Mouse (Mus musculus) Muller cell, postnatal 12 days (primary cell): ENCODE data around the gene Zcwpw1.

Experiments
- DNase-seq: peaks from one replicate; pipeline ENCODE4 v3.0.0-alpha.2; 2015; ENCODE audit errors: inconsistent ontology term

Gene Zcwpw1

DNA sequence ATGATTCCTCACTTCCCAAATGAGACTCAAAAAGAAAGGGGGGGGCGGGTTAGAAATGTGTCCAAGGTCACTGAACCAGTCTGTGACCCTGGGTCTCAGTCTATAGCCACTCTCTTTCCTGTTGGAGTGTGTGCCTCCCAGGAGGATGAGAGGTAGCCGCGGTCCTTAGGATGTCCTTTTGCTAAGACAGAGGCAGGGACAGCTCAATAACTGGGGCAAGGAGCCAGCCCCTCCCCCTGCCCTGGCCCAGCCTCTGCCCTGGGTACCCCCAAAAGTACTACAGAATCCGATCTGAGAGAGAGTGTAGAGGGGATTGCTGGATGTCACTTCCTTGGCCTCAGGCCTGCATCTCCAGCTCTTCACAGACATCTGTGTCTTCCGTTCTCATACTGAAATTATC, 32.2 kb upstream of the Zcwpw1 start:
- DNase-seq: no peak

DNA sequence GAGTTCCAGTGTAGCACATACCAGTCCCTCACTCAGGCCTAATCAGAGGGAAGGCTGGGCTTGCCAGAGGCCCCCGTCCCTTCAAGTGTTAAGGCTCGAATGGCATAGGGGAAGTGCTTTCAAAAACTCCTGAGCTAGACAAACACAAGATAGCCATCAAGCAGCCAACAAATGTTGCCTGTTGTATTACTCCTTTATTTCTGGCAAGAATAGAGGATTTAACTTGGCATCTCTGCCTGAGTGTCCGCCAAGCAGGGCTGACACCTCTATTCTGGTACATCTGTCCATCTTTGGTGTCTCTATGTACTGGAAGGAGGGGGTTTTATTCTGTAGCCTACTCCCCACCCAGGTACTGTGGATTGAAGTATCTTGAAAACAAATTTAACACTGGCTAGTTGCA, 31.5 kb upstream of the Zcwpw1 start:
- no peak for DNase-seq

DNA sequence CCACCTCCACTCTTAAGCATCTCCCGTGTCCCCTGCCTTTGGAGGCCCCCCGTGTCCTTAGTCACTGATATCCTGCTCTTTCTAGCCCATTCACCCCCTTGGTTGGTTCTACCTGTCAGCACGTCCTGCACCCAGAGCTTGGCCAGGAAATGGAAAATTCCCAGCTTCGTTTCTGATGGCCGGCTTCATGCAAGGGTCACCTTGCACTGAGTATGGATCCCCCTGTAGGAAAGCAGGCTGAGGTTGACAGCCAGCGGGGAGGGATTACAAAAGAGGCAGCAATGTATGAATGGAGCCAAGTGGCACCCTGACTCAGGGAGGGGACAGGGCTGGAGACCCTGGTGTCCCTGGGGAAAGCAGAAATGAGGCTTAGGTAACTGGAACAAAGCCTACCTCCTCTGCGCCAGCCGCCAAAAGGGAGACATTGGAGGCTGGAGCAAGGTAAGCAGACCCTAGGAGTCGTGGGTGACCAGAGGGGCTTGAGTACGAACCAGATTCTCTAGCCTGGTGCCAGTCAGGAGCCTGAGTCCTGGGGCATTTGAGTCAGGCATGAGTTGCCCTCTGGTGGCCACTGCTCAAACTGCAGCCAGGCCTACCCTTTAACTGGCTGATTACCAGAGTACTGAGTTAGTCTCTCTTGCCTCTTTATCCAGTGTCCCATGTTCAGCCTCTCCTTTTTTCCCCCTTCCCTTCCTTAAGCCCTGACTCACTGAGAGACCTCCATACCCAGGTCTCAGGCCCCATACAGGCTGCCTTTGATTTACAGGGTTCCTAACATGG, 30.5 kb upstream of the Zcwpw1 start:
- DNase-seq: peak; percentile 80

DNA sequence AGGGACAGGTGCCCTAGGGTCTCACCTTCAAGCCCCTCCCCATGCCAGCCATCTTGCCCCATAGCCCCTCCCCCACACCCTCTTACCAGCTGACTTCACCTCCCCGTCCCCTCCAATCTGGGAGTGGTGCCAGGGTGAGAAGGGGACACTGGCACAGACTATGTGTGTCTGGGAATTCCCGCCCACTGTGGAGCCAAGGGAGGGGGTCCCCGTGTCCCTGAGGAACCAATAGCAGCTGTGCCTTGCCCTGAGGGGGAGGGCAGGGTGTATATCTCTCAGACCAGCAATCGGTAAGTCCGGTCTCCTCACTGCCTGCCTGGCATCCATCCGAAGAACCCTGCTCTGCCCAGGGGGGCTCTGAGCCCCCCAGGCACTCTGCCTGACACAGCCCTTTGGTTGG, 29.7 kb upstream of the Zcwpw1 start:
- DNase-seq: peak; percentile 87

DNA sequence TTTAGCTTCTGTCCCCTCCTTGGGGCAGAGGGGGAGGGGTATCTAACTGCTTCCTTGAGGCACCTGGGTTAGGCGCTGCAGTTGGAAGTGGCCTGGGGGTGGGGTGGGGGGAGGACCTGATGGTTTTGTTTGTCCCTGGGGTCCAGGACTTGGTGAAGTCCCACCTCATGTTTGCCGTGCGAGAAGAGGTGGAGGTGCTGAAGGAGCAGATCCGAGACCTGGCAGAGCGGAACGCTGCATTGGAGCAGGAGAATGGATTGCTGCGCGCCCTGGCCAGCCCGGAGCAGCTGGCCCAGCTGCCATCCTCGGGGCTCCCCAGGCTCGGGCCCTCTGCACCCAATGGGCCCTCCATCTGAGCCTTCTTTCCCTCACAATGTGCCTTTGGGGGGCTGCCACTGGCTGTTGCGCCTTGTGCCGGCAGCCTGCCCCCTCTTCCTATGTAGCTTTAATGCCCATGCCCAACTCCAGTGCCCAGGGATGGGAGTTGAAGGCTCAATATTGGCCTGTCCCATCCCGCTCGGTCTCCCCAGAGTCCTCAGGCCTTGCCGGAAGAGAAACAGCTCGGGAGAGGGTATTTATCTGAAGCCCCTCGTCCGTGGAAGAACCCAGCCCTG, 28.6 kb upstream of the Zcwpw1 start:
- no peak for DNase-seq

DNA sequence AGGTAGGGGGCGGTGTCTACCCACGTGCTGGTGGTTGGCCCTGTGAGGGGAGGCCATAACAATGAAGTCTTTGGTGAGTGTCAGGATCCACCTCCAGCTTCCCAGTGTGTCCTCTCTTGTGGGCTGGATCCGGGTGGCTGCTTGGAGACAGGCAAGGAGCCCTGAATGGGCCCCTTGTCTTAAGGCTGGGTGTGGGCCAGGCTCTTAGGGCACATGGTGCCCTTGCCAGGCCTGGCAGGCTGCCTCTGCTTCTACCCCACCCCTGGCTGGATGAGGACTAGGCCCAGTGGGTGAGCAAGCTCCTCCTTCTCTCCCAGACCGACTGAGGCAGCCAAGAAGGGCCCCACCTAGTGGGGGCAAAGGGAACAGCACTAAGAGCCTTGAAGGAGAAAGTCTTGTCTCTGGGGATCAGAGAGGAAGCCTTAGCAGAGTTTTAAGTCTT, 27.6 kb upstream of the Zcwpw1 start:
- peak; percentile 98 for DNase-seq

DNA sequence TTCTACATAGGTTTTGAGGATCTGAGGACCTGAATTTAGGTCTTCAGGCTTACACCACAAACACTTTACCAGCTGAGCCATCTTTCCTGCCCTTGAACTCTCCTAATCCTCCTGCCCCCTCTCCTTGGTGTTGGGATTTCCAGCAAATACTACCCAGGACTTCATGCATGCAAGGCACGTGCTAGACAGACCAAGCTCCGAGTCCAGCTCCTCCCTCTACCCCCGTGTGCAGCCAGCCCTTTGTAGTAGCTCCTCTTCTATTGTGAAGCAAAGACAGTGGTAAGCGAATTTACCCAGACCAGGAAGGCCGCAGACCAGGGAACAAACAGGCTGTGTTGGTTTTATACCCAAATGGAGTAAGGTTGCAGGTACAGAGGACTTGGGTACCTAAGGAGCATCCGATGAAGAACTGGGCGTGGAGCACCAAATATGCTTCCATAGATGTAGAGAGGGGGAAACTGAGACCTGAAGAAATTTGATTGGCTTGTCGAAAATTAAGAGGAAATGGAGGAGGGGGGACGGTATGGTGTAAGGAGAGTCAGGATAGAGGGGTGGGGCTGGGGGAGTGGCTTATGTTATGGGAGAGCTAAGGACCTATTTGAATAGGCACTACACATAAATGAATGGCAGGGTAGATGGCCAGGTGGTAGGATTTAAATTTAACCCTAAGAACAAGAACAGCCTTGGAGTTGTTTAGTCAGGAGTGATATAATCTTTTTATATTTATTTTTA, 22.8 kb upstream of the Zcwpw1 start:
- DNase-seq: no peak

DNA sequence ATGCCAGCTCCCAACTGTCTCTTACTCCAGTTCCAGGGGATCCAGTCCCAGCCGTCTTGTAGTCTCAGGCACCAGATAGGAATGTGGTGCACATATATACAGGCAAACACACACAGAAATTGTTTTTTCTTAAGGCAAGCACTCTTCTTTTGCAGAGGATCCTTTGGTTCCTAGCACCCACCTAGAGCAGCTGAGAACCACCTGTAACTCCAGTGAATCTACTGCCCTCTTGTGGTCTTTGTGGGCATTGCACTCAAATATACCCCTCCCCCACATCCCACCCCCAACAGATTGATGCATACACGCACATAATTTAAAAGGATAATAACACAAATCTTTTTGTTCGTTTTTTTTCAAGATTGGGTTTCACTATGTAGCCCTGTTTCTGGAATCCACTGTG, 21.3 kb upstream of the Zcwpw1 start:
- no peak for DNase-seq

DNA sequence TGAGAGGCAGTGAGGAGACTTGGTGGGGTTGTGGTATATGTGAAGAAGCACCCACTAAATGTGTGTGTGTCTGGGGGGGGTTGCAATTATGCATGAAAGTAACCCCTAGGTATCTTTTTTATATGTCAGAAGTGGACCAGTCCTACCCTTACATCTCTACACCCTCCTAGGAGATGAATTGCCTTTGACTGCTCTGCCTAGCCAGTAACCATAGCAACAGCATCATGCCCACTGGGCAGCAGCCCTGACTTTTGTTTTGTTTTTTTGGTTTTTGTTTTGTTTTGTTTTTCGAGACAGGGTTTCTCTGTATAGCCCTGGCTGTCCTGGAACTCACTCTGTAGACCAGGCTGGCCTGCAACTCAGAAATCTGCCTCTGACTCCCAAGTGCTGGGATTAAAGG, 19.1 kb upstream of the Zcwpw1 start:
- no peak for DNase-seq

DNA sequence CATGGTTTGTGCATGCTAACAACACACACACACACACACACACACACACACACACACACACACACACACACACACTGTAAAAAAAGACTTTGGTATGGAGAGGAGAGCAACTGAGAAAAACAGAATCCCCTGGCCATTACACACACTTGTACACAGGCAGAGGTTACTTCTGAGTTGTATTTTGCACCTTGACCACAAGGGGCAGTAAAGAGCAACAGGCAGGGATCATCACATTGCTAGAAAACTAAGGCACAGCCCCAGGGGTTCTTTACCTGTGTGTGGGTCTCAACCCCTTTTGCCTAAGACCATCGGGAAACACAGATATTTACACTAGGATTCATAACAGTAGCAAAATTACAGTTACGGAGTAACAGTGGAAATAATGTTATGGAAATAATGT, 16.9 kb upstream of the Zcwpw1 start:
- no peak for DNase-seq

DNA sequence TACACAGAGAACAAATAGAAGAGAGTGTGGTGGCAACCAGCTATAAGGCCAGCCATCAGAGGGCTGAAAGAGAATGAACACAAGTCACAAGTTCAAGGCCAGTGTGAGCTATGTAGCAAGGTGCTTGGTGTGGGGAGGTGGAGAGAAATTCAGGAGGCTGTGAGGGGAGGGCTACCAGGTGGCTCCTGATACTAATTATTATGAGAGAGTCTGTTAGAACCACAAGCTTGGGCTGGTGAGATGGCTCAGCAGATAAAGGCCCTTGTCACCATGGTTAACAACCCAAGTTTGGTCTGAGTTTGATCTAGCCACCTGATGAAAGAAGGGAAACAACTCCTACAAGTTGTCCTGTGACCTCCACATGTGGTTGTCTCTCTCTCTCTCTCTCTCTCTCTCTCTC, 14.8 kb upstream of the Zcwpw1 start:
- no peak for DNase-seq

DNA sequence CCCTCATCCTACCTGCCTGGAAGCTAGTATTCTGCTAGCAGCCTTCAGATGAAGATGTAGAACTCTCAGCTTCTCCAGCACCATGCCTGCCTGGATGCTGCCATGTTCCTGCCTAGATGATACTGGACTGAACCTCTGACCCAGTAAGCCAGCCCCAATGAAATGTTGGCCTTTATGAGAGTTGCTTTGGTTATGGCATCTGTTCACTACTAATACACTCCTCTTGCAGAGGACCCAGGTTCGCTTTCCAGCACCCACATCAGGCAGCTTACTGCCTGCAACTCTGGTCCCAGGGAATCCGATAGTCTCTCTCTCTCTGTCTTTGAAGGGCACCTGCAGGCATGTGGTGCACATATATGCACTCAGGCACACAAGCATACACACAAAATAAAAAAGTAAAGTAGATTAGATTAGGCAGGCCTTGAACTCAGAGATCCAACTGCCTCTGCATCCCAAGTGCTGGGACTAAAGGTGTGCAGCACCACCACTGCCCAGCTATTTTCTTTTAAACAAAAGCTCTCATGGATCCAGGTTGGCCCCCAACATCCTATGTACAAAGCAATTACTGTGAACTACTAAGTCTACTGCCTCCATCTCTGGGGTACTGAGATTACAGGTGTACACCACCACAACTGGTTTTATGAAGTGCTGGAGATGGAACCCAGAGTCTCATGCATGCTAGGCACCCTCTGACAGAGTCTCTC, 11.9 kb upstream of the Zcwpw1 start:
- no peak for DNase-seq

DNA sequence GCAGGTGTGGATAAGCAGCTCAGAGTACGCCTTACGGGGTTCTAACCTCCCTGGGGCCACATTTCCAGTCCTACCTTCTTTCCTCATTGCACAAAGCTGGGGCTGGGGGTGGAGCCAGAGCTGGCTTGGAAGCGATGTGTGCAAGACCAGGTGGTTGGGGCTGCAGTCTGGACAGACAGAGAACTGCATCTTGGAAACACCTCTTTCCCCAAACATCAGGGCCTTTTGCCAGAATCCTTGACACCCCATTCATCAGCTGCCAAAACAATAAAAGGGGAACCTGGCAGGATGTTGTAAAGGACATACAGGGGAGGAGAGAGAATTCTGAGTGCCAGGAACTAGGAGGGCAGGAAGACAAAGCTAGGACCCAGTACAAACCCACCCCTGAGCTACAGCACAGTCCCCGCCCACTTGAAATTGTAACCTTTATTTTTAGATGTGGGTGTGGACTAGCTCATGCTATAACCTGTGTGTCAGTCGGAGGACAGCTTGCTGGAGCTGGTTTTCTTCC, 11.1 kb upstream of the Zcwpw1 start:
- DNase-seq: no peak

DNA sequence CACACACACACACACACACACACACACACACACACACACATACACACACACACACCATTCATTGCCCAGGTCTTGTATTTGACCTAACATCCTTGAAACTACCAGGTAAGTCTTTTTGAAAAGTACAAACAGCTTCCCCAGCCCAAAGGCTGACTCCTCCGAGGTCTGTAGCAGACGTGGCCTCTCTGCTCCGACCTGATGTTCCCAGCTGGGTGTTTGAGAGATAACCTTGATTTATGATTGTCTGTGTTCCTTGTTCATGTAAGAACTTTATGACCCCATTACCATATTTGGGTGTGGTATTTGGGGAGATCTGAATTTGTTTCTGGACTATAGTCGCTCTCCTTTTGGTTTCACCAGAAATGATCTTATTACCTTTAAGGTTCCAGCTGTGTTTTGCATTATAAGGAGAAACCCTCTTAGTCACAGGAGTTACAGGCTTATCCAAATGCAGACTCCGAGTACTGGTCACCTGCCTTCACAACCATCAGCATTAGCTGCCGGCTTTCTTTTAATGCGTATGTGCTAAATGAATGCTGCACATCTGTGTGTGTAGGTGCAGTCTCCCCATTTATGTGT, 10.2 kb upstream of the Zcwpw1 start:
- DNase-seq: no peak

DNA sequence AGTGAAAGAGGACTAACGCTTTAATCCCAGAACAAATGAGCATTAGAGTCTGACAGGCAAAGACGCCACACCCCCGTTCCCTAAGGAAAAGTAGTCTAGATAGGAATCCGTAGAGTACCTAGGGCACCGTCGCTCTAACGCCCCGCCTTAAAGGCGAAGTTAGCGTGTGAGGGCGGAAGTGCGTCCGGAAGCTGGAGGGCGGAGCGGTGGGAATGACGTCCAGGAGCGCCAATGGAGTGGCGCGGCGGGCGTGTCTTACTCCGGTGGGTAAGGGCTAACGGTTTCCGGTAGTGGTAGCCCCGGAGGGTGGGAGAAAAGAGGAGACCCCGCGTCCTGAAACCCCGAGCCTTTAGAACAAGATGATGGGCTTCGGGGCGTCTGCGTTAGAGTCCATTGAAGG, 9.0 kb upstream of the Zcwpw1 start, which contains the start of gene Ppp1r35:
TSS of gene Ppp1r35 (plus strand) at position 215 of the 400 bp plus-strand sequence.
- peak; percentile 97 for DNase-seq

DNA sequence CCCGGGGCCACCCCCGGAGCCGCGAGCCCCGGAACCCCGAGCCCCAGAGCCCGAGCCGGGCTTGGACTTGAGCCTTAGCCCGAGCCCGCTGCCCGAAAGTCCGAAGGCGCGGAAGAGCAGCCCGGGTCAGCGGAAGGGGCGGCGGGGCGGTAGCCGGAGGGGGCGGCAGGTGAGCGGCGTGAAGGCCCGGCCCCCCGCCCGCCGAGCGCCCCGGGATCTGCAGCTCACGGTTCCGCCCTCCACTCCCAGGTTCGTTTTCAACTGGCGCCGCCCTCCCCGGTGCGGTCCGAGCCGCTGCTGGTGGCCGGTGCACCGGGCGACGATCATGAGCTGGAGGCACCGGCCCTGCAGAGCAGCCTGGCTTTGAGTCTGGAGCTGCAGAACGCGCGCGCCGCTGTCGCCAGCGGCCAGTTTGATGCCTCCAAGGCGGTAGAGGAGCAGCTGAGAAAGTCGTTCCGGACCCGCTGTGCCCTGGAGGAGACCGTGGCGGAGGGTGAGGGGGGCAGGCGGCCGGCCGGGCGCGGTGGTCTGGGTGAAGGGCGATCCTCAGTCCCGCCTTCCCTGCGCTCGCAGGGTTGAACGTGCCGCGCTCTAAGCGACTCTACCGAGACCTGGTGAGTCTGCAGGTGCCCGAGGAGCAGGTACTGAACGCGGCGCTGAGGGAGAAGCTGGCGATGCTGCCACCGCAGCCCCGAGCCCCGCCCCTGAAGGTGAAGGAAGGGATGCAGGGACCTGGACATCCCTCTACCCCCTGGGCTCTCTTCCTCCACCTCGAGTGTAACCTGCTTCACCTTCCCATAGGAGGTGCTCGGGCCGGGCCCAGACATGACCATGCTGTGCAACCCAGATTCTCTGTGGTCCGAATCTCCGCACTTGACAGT, 8.3 kb upstream of the Zcwpw1 start:
- DNase-seq: no peak

DNA sequence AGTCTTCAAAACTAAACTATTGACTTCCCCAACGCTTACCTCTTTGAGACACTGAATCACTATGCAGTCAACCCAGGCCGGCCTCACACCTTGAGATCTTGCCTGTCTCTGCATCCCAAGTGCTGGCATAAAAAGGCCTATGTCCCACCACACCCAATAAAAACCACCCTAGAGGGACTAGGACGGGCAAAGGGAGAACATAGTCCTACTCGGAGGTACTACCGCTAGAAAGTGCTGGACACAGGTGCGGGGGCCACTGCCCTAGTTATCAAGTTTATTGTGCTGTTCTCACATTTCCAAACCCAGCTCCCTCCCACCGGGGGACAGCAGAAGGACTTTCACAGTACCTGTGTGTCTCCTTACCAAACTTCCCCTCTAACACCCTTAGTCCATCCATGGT, 5.9 kb upstream of the Zcwpw1 start:
- DNase-seq: no peak

DNA sequence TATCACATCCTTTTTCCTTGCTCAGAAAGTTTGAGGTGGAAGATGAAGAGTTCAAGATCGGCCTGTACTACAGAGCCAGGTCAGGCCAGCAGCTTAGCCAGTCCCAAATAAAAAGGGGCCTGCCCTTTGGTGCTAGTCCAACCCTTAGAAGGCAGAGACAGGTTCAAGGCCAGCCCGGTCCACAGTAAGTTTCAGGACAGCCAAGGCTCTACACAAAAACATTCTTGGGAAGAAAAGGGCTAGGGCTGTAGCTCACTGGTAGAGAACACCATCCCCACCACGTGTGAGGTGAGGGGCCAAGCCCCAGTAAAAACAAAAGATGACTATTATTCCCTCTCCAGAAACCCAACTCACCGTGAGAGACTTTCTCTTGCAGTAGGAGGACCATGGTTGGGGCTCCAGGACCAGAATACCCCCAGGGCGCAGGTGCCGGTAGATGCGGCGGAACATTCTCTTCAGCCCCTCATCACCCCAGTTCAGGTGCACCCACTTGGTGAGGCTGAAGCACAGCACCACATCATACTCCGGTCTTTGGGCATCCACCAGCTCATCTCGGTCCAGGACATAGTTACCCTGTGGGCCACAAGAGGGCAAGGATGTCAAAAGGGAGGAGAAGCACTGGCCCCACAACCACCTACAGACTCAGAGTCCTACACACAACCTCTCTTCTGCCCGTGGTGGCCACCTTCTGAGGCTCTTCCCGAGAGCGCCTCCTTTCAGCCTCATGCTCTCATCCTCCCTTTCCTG, 4.6 kb upstream of the Zcwpw1 start:
- DNase-seq: no peak

DNA sequence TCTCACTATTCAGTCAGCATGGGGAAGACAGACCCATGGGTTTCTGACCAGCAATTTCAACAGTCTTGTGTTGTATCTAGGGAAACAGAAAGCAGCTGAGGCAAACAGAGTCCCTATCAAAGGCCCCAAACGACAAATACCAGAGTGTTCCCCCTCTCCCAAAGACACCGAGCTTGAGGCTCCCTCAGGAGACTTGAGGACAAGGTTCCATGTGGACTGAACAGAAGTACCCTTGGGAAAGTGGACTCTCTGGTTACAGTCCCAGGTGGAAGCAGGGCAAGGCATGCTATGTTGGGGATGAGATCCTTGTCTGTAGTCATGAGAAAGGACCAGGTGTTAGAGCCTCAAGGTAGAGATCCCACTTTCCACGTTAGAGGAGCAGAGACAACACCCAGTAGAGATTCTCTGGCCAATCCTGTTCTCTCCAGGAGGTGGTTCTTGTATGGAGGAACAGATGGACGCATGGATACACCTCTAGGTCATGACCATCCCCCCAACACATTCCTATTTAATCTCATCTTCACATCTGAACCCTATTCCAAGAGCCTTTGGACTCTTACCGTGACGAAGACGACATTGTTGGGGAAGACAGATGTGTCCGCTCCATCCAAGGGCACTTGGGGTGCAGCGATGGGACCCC, 3.6 kb upstream of the Zcwpw1 start:
- DNase-seq: no peak
